Mouse (Mus musculus) Patski (cell line): ENCODE measurements around the gene Rpl4. TPM values are rescaled to one million over a fixed set of nuclear protein-coding genes. Genes with fewer than 3 reads are reported as not detected.
"Not testable (repeated sequence)": the region's sequence is repeated elsewhere in the genome, so short reads cannot be mapped to it uniquely, and the experiment has no call there.

Experiments used
- ATAC-seq: fragments of 100-300 bp; one replicate; pipeline ENCODE4 v1.8.0; 2021
- CTCF ChIA-PET: fragments of 350-600 bp; sonication (Branson Sonifier 250); formaldehyde crosslinking; loops from one replicate; lab custom pipeline; 2022; ENCODE audit warnings: inconsistent platforms; lab: Charles Lee
- POLR2A ChIA-PET: fragments of 350-600 bp; sonication (Branson Sonifier 250); formaldehyde crosslinking; loops from one replicate; lab custom pipeline; 2022; ENCODE audit warnings: antibody characterized with exemption, inconsistent platforms; lab: Charles Lee
- DNase-seq: peaks from one replicate; pipeline ENCODE4 v3.0.0-alpha.2; 2011; ENCODE audit warnings: low read depth, low spot score
- H3K27me3 ChIP-seq: fragments of 371-371 bp; one replicate; pipeline ENCODE4 v1.5.1; 2021
- CTCF ChIP-seq: fragments of 100-300 bp; IDR thresholded peaks from one replicate; pipeline ENCODE4 v1.5.1; 2021
- in situ Hi-C: fragments of 300-500 bp; cut with MboI; formaldehyde crosslinking; loops from 3 replicates; pipeline ENCODE4 v1.11.1; 2018; ENCODE audit warnings: low pct_unique_long_range_greater_than_20kb, mixed read lengths
- polyA plus RNA-seq: library from polyadenylated mRNA; unstranded; gene quantifications from one replicate; pipeline ENCODE4 v1.2.3, GENCODE M21; 2021

Gene Rpl4
- 1,287 TPM for polyA plus RNA-seq

DNA sequence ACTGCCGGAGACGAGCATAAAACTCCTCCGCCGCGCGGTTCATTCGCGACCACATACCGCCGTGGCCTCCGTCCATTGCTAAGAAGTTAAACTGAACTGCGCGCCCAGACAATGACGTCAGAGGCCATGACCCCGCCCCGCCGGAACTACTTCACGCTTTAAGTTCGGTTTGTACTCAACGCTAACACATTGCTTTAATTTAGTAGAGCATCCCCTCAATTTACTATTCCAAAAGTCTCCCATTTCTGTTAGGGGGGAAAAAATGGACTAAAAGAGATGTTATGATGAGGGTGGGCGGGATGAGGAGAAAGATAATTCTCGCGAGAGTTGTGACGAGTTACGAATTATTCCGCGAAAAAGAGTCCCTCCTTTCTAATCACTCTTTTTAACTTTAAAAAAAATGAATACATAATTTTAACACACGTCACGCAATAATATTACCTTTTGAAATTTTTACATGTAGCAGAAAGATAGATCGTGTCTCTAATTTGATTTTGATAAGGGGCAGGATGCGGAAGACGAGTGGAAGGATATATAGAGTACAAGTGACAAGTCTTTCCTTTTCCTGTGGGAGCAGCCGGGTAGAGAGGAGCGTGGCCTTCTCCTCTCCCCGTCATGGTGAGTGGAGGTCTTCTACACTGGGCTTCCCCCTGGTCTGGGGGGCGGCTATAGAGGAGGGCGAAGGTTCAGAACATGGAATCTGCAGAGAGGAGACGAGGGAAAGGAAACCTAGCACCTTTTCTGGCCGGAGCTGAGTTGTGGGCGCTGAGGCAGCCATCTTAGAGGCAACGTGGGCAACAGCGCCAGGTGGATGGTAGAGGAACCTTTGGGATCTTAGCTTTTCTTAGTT, at the start of gene Rpl4, which contains the start of gene Zwilch:
Gene Rpl4, plus strand, starts transcription at position 560 of the 850 bp plus-strand sequence.
Gene Zwilch, minus strand, starts transcription at position 289 of the 850 bp plus-strand sequence.
- in situ Hi-C loops = no loop called here
- no peak for TF ChIP-seq CTCF
- H3K27me3 ChIP-seq = no peaks in the 10 kb centered on the region
- DNase-seq (peak; percentile 76), ATAC-seq (peak; percentile 62)
- ChIA-PET CTCF (no interaction called here), POLR2A (interaction anchor here (0.9 to 1.2 kb wide), 2 partner anchors 11 to 83 kb away, joined by 3 read pairs; no protein-coding TSS in a partner anchor)

DNA sequence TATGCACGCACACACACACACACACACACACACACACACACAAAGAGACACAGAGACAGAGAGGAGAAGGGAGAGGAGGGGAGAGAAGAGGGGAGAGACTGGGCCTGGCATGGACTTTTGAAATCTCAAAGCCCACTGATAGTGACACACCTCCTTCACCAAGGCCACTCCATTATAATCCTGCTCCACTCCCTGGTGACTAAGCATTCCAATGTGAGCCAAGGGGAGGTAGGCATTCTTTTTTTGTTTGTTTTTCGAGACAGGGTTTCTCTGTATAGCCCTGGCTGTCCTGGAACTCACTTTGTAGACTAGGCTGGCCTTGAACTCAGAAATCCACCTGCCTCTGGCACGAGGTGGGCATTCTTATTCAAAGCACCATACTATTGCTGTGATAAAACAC, 48.3 kb upstream of the Rpl4 start:
- peak; percentile 38 for ATAC-seq

GRCm38 (mm10) chr9:64125307-64125706, 47.9 kb upstream of the Rpl4 start:
- ATAC-seq = no peak
- CTCF ChIA-PET = no interaction called here
- H3K27me3 ChIP-seq = no peaks in the 10 kb centered on the region
- in situ Hi-C loops = no loop called here
- DNase-seq = no peak
- no peak for TF ChIP-seq CTCF
- POLR2A ChIA-PET = no interaction called here

More for the DNA sequence above, 48.3 kb upstream of the Rpl4 start:
- in situ Hi-C loops = loop anchor here (5.0 kb wide), 1 partner anchor 147 kb away; no protein-coding TSS in a partner anchor
- H3K27me3 ChIP-seq, CTCF ChIA-PET, POLR2A ChIA-PET, DNase-seq: not testable (repeated sequence)

- ATAC-seq = no peak
Observed at GRCm38 (mm10) chr9:64126121-64126520, 47.1 kb upstream of the Rpl4 start.

DNA sequence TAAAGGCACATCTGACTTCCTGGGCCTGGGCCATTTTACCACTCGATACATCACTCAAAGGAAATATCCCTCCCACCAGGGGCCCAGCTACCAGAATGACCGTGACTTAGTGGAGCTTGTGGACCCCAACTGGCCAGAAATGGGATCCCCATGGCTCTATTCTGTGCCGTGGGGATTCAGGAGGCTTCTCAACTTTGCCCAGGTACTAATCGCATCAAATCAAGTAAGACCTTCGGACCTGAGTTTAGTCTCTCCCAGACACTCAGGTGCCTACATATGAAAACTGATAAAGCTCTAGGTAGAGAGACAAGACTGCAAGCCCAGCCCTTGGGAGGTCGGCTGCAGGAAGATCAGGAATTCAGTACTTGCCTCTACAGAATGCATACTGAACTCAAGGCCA, 41.6 kb upstream of the Rpl4 start:
- ChIA-PET CTCF (interaction anchor here (4.1 kb wide), 1 partner anchor 11 kb away, joined by 13 read pairs; no protein-coding TSS in a partner anchor), POLR2A (no interaction called here)
- no peak for ATAC-seq
- in situ Hi-C loops = no loop called here
- TF ChIP-seq CTCF = no peak
- H3K27me3 ChIP-seq = no peaks in the 10 kb centered on the region
- no peak for DNase-seq

More at GRCm38 (mm10) chr9:64126121-64126520, 47.1 kb upstream of the Rpl4 start:
- no peaks in the 10 kb centered on the region for H3K27me3 ChIP-seq
- TF ChIP-seq CTCF = no peak
- ChIA-PET POLR2A (no interaction called here), CTCF (no interaction called here)
- DNase-seq = no peak
- in situ Hi-C loops = no loop called here

DNA sequence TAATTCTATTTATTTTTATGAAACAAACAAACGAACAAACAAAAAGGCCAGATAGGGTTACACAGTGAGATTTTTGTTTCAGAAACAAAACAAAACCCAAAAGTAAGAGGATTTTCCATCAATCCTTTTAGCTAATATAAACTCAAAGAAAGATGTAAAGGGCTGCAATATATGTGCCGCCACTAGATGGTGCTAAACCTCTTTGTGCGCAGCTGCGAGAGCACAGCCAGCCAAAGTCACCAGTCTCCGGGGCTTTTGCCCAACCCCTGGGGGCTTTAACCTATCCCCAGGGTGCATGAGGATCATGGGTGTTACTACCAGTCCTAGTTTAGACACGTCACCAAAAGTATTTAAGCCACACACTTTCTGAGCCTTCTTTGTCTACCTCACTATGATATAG, 34.3 kb upstream of the Rpl4 start:
- CTCF ChIA-PET = interaction anchor here (0.8 to 2.7 kb wide), 7 partner anchors 15 to 134 kb away, joined by 3 to 10 read pairs (median 4); partner anchors contain the start of gene Lctl
- H3K27me3 ChIP-seq, ATAC-seq, in situ Hi-C loops, DNase-seq, POLR2A ChIA-PET: not testable (repeated sequence)
- peak; percentile 78 for TF ChIP-seq CTCF

GRCm38 (mm10) chr9:64139879-64140278, 33.3 kb upstream of the Rpl4 start:
- DNase-seq = no peak
- POLR2A ChIA-PET = no interaction called here

GRCm38 (mm10) chr9:64156641-64157040, 16.5 kb upstream of the Rpl4 start:
- no peak for ATAC-seq
- POLR2A ChIA-PET = no interaction called here
- in situ Hi-C loops = no loop called here

More at GRCm38 (mm10) chr9:64139879-64140278, 33.3 kb upstream of the Rpl4 start:
- CTCF ChIA-PET = interaction anchor here (1.0 to 1.8 kb wide), 3 partner anchors 20 to 39 kb away, joined by 3 to 7 read pairs (median 3); partner anchors contain the start of gene Snapc5
- no peak for ATAC-seq
- TF ChIP-seq CTCF = no peak
- in situ Hi-C loops = no loop called here
- no peaks in the 10 kb centered on the region for H3K27me3 ChIP-seq

DNA sequence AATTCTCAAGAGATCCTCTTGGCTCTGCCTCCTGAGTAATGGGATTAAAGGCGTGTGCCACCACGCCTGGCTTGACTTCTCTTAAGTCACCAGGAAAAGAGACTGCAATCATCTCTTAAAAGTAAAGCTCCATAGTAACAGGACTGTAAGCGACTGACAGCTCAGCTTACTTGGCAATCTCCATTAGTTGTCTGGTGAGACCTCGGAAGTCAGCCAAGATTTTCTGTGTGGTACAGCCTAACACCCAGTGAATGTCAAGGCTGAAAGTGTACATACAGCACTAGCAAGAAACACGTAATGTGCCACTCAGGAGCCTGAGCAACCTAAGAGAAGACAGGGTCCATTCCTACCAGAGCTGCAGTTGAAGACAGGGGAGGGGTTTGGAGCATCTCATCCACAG, 12.7 kb upstream of the Rpl4 start:
- in situ Hi-C loops = no loop called here
- DNase-seq (no peak), ATAC-seq (no peak)
- no peaks in the 10 kb centered on the region for H3K27me3 ChIP-seq
- ChIA-PET CTCF (interaction anchor here (0.7 to 2.6 kb wide), 4 partner anchors 22 to 230 kb away, joined by 3 to 10 read pairs (median 4); no protein-coding TSS in a partner anchor), POLR2A (interaction anchor here (0.7 kb wide), 1 partner anchor 107 kb away, joined by 4 read pairs; no protein-coding TSS in a partner anchor)
- TF ChIP-seq CTCF = no peak

More at GRCm38 (mm10) chr9:64156641-64157040, 16.5 kb upstream of the Rpl4 start:
- CTCF ChIA-PET = interaction anchor here (1.2 to 1.5 kb wide), 2 partner anchors 12 to 19 kb away, joined by 3 read pairs; no protein-coding TSS in a partner anchor
- H3K27me3 ChIP-seq = no peaks in the 10 kb centered on the region
- no peak for DNase-seq
- TF ChIP-seq CTCF = no peak

GRCm38 (mm10) chr9:64169967-64170366, 3.2 kb upstream of the Rpl4 start:
- ATAC-seq, H3K27me3 ChIP-seq, in situ Hi-C loops, CTCF ChIA-PET, DNase-seq: not testable (repeated sequence)
- POLR2A ChIA-PET = interaction anchor here (0.5 kb wide), 1 partner anchor 9 kb away, joined by 3 read pairs; no protein-coding TSS in a partner anchor
